ENCODE assay signal across 16 mouse cellular contexts in the genomic region with DNA sequence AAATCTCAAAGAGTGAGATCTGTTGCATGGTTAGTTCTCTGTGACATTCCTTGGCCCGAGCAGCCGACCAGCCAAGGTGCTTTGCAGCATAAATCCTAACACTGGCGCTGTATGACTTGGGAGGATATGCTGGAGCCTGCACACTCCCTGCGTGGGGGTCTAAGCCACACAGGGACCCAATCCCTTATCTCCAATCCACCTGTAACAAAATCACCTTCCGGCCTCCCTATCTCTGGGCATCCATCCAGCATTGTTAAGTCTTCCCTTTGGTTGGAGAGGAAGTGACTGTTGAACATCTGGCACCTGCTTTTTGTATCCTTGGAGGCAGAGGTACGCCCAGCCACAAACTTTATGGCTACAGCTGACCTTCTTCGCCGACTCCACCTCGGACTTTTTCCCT. TPM values are rescaled to one million over a fixed set of nuclear protein-coding genes. Genes with fewer than 3 reads are reported as not detected.
DNase-seq lines count a peak whose midpoint lies in the region; ATAC-seq and TF ChIP-seq lines count a peak whose summit lies in the region.
"Had no signal": no experiment of that assay in that cellular context is flagged by ENCODE, and none has a peak within 500 bp of the region (broad histone marks: within the 10 kb centered on the region; RNA-seq: fewer than 3 reads in every experiment).

No protein-coding gene starts in this region.

- H3K9ac ChIP-seq in kidney, postnatal 0 days (ENCODE audit: low read depth, low read length) = no peak overlapping the region
- H3K9ac ChIP-seq: liver, embryonic 15.5 days had no signal

- no peak overlapping the region for H3K27ac ChIP-seq in kidney, postnatal 0 days
- H3K27ac ChIP-seq in kidney, adult 2 months (ENCODE audit: insufficient read depth, low read depth, low read length) = no peak overlapping the region
- peak overlapping the region; percentile 90 for H3K27ac ChIP-seq in small intestine, adult 2 months (ENCODE audit: insufficient read depth, low read depth, low read length)
- H3K27ac ChIP-seq: hindbrain, embryonic 10.5 days; liver, embryonic 15.5 days had no signal

- H3K36me3 ChIP-seq in kidney, postnatal 0 days (ENCODE audit: insufficient read depth, low read length) = no peaks in the 10 kb centered on the region
- no peaks in the 10 kb centered on the region for H3K36me3 ChIP-seq in kidney, adult 2 months (ENCODE audit: control insufficient read depth, insufficient read depth, low read length)
- H3K36me3 ChIP-seq in small intestine, adult 2 months (ENCODE audit: control insufficient read depth, insufficient read depth, low read length) = no peaks in the 10 kb centered on the region
- H3K36me3 ChIP-seq: hindbrain, embryonic 10.5 days; liver, embryonic 15.5 days had no signal

- peak; percentile 48 for DNase-seq in kidney, postnatal 0 days (ENCODE audit: low spot score)
- DNase-seq in kidney, adult 2 months = no peak
- DNase-seq in heart, postnatal 14 days = peak; percentile 36 to 39
- no peak for DNase-seq in left cerebral cortex, adult 8-10 months (ENCODE audit: low spot score in 2 of 2)
- DNase-seq in layer of hippocampus, adult 11-12 months (ENCODE audit: low spot score) = no peak
- no peak for DNase-seq in left cerebral cortex, adult 9 months (ENCODE audit: low spot score in 2 of 2)
- DNase-seq: adrenal gland, postnatal 14 days; kidney, postnatal 25 days; left cerebral cortex, postnatal 4 days had no signal

- no peaks in the 10 kb centered on the region for H3K27me3 ChIP-seq in kidney, postnatal 0 days (ENCODE audit: insufficient read depth, low read length)
- no peaks in the 10 kb centered on the region for H3K27me3 ChIP-seq in kidney, adult 2 months (replicated peaks; ENCODE audit: control insufficient read depth, insufficient read depth, low read length)
- H3K27me3 ChIP-seq in small intestine, adult 2 months (ENCODE audit: control insufficient read depth, insufficient read depth, low read length) = no peaks in the 10 kb centered on the region
- H3K27me3 ChIP-seq: liver, embryonic 15.5 days had no signal

- TF ChIP-seq POLR2A in kidney, adult 2 months (IDR thresholded peaks at IDR 0.05; ENCODE audit: low read depth, low read length) = no peak
- TF ChIP-seq POLR2A in small intestine, adult 2 months (IDR thresholded peaks at IDR 0.05; ENCODE audit: low read depth, low read length) = no peak

- H3K9me3 ChIP-seq in kidney, postnatal 0 days (replicated peaks; ENCODE audit: low read length) = no peaks in the 10 kb centered on the region
- H3K9me3 ChIP-seq: hindbrain, embryonic 10.5 days; liver, embryonic 15.5 days had no signal

- 0 out of 2 replicates have a peak, but pooled peaks cover 4% of the 10 kb centered on the region for H3K4me1 ChIP-seq in kidney, postnatal 0 days (replicated peaks; ENCODE audit: insufficient read depth, low read length)
- peaks cover 7% of the 10 kb centered on the region; the same call in 1 of the 2 replicates for H3K4me1 ChIP-seq in kidney, adult 2 months (ENCODE audit: control insufficient read depth, insufficient read depth, low read length)
- peaks cover 18% of the 10 kb centered on the region; the same call in 1 of the 2 replicates for H3K4me1 ChIP-seq in small intestine, adult 2 months (ENCODE audit: control insufficient read depth, insufficient read depth, insufficient read length, low read length)
- H3K4me1 ChIP-seq: hindbrain, embryonic 10.5 days; liver, embryonic 15.5 days had no signal

- no peak for TF ChIP-seq CTCF in kidney, postnatal 0 days (IDR thresholded peaks at IDR 0.05; ENCODE audit: low read depth)
- TF ChIP-seq CTCF in kidney, adult 2 months (conservative IDR thresholded peaks at IDR 0.05; ENCODE audit: insufficient read depth, insufficient read length, low read depth, low read length) = no peak
- no peak for TF ChIP-seq CTCF in small intestine, adult 2 months (IDR thresholded peaks at IDR 0.05; ENCODE audit: extremely low read depth, insufficient read length, insufficient replicate concordance, low read depth, low read length)

- intact Hi-C loops in heart, postnatal 14 days (cut with DNase I) = no loop called here

- ATAC-seq in kidney, postnatal 0 days (replicated peaks; ENCODE audit: low FRiP score, low read depth) = no peak; the same call in 1 of the 2 replicates
- peak; percentile 70 for ATAC-seq in common myeloid progenitor, adult 5-6 weeks (replicated peaks; ENCODE audit: low read depth, poor library complexity, severe bottlenecking)
- ATAC-seq: forebrain, embryonic 16.5 days had no signal

- H3K4me3 ChIP-seq in kidney, postnatal 0 days (replicated peaks; ENCODE audit: low read depth, low read length) = no peak overlapping the region
- no peak overlapping the region for H3K4me3 ChIP-seq in kidney, adult 2 months (ENCODE audit: insufficient read depth, low read depth, low read length)
- 0 out of 2 replicates have a peak overlapping the region, but pooled peaks have one; percentile 16 for H3K4me3 ChIP-seq in small intestine, adult 2 months (ENCODE audit: low read depth, low read length)
- H3K4me3 ChIP-seq: hindbrain, embryonic 10.5 days; liver, embryonic 15.5 days had no signal

- no peak overlapping the region for H3K4me2 ChIP-seq in kidney, postnatal 0 days (ENCODE audit: low read length)
- H3K4me2 ChIP-seq: liver, embryonic 15.5 days had no signal

- 17% methylated on average over 9 of the region's 9 CpGs for WGBS in kidney, postnatal 0 days
- WGBS in kidney, adult 2 months = 21% methylated on average over 9 of the region's 9 CpGs
- 19% methylated on average over 9 of the region's 9 CpGs for WGBS in small intestine, adult 2 months

RNA-seq across cellular contexts. Expression of gene Slc35a3, which starts 14.2 kb away (rescaled TPM):
- 14.8 and 15.0 TPM in 2 replicates for polyA plus RNA-seq in kidney, postnatal 0 days (2015; fragmentation: Nextera tagmentation; extraction: Ambion mirVana)
- 15.7 and 17.5 TPM in 2 replicates for polyA plus RNA-seq in kidney, adult 2 months (2012; rRNA removed)
- total RNA-seq in common myeloid progenitor, adult 5-6 weeks (2017) = 49.5 and 52.2 TPM in 2 replicates
- 10 to 100 TPM; 17.3 to 17.5 TPM for total RNA-seq in heart, postnatal 14 days (2021)
- polyA plus RNA-seq in small intestine, adult 2 months (2012; rRNA removed) = 18.3 and 22.3 TPM in 2 replicates
- 10 to 100 TPM; 14.2 to 17.0 (median 15.5) TPM for total RNA-seq in left cerebral cortex, adult 8-10 months (2022)

RNA-seq across cellular contexts. Expression of gene Gm43191, which starts 45.7 kb away (rescaled TPM):
- not detected in 2 replicates for polyA plus RNA-seq in kidney, postnatal 0 days (2015; fragmentation: Nextera tagmentation; extraction: Ambion mirVana)
- not detected in 2 replicates for polyA plus RNA-seq in kidney, adult 2 months (2012; rRNA removed)
- not detected in 2 replicates for total RNA-seq in common myeloid progenitor, adult 5-6 weeks (2017)
- total RNA-seq in heart, postnatal 14 days (2021) = 1 to 10 TPM in 1 of 2 experiments, not detected in 1; 1.0 TPM
- not detected in 2 replicates for polyA plus RNA-seq in small intestine, adult 2 months (2012; rRNA removed)
- total RNA-seq in left cerebral cortex, adult 8-10 months (2022) = 1 to 10 TPM in 3 of 4 experiments, not detected in 1; 1.0 to 3.8 (median 2.6) TPM
- total RNA-seq: adrenal gland, postnatal 14 days had no signal
- polyA plus RNA-seq: cortical plate, adult 2 months; forebrain, embryonic 16.5 days; hindbrain, embryonic 10.5 days; liver, embryonic 15.5 days; testis, adult 2 months had no signal

Comparison
In these comparisons a context has a peak if more than half of its experiments do, and no peak if none do; other contexts are left out.
1. DNase-seq: peak in kidney, postnatal 0 days (single experiment) and heart, postnatal 14 days (2 of 2); none in kidney, adult 2 months (single experiment), left cerebral cortex, adult 8-10 months (0 of 2), layer of hippocampus, adult 11-12 months (single experiment) and left cerebral cortex, adult 9 months (0 of 2).